Mouse (Mus musculus) embryonic facial prominence, embryonic 11.5 days (tissue): Measurements from ENCODE around the gene Kpnb1. TPM values are rescaled to one million over a fixed set of nuclear protein-coding genes. Genes with fewer than 3 reads are reported as not detected.
A peak's percentile ranks its signal among the peaks of the same experiment; 100 is the strongest.

Source experiments
- ATAC-seq: fragments of 200-750 bp; cut with Nextera tagmentation; replicated peaks from 2 replicates; pipeline ENCODE4 v1.8.0; 2017; ENCODE audit warnings: low read depth; ENCODE audit not compliant: insufficient number of reproducible peaks, low FRiP score, low TSS enrichment
- DNase-seq: peaks from one replicate; pipeline ENCODE4 v3.0.0-alpha.2; 2015; ENCODE audit warnings: low spot score
- H3K27ac ChIP-seq: fragments of 300-500 bp; sonication (generic); replicated peaks from 2 replicates; pipeline ENCODE4 v1.5.1; 2014; ENCODE audit warnings: mild to moderate bottlenecking, low read depth, low read length, control low read depth
- H3K27me3 ChIP-seq: fragments of 300-500 bp; sonication (generic); 2 replicates; pipeline ENCODE4 v1.6.1; 2014; ENCODE audit warnings: mild to moderate bottlenecking, low read length, moderate library complexity, mixed read lengths; ENCODE audit not compliant: control insufficient read depth, insufficient read depth
- H3K36me3 ChIP-seq: fragments of 300-500 bp; sonication (generic); replicated peaks from 2 replicates; pipeline ENCODE4 v1.6.1; 2014; ENCODE audit warnings: low read depth, mild to moderate bottlenecking, low read length, moderate library complexity, mixed read lengths; ENCODE audit not compliant: control insufficient read depth, insufficient read depth
- H3K4me1 ChIP-seq: fragments of 300-500 bp; sonication (generic); 2 replicates; pipeline ENCODE4 v1.6.1; 2014; ENCODE audit warnings: low read length, mixed read lengths; ENCODE audit not compliant: control insufficient read depth, insufficient read depth
- H3K4me2 ChIP-seq: fragments of 300-500 bp; sonication (generic); 2 replicates; pipeline ENCODE4 v1.6.1; 2014; ENCODE audit warnings: low read depth, mild to moderate bottlenecking, control low read depth, low read length, moderate library complexity
- H3K4me3 ChIP-seq: fragments of 300-500 bp; sonication (generic); 2 replicates; pipeline ENCODE4 v1.5.1; 2014; ENCODE audit warnings: low read depth, low read length, control low read depth
- H3K9ac ChIP-seq: fragments of 300-500 bp; sonication (generic); replicated peaks from 2 replicates; pipeline ENCODE4 v1.6.1; 2014; ENCODE audit warnings: mild to moderate bottlenecking, control low read depth, low read length
- H3K9me3 ChIP-seq: fragments of 300-500 bp; sonication (generic); replicated peaks from 2 replicates; pipeline ENCODE4 v1.6.1; 2016; ENCODE audit warnings: mild to moderate bottlenecking, low read length, inconsistent platforms, mixed read lengths; ENCODE audit not compliant: control insufficient read depth
- WGBS: fragments of 180-500 bp; shearing (Covaris S2); extraction: QIAGEN DNeasy Blood & Tissue Kit; methylation state at CpG from one replicate; pipeline ENCODE4 v1.1.7; 2014; 5-methylcytosine and 5-hydroxymethylcytosine counted together
- polyA plus RNA-seq: library from polyadenylated mRNA; unstranded; fragments of >200 nt; fragmentation: Nextera tagmentation; extraction: Ambion mirVana; gene quantifications from 2 replicates; pipeline ENCODE4 v1.2.1, GENCODE M21; 2014

The Kpnb1 gene
- polyA plus RNA-seq, 1 experiment from 2014 or later = 103 TPM

DNA sequence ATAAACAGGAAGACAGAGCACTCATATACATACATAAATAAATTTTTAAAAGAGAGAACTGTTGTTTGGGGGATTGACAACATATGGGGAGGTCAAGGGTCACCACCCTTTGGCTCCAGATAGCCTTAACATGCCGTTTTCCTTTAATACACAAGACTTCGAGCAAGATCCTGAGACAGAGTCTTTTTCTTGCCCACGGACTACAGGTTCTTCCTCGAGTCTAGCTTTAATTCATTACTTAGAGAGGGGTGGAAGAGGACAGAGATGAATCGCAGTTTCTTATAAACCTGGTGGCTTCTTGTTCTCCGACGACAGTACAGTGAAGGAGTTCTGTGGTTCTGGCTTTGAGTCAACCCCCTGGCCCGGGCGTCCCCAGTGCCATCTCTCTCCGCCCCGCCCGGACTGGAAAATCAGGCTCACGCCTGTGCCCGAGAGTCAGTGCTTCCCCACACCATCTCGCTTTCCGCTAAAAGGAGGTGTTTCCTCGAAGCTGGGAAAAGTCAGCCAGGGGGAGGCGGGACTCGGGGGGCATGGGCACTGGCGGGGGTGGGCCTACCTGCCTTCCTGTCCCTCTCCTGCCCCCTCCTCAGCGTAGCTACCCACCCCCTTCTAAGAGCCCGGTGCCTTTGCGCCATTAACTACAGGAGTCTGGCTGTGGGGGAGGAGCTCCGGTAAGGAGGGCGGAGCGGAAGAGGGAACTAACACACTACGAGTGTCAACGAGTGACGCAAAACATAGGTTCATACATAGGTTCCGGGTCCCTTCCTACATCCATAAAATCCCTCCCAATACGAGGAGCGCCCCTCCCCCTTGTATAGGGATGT is 60.8 kb downstream of the Kpnb1 start:
- no peak overlapping the region for H3K27ac ChIP-seq
- H3K9me3 ChIP-seq = no peaks in the 10 kb centered on the region
- H3K4me2 ChIP-seq = peak overlapping the region; percentile 72
- H3K27me3 ChIP-seq = no peaks in the 10 kb centered on the region; the same call in 1 of the 2 replicates
- ATAC-seq = 0 out of 2 replicates have a peak, but pooled peaks have one; percentile 52
- H3K4me3 ChIP-seq = peak overlapping the region; percentile 35
- H3K4me1 ChIP-seq = peaks cover 2% of the 10 kb centered on the region; the same call in 1 of the 2 replicates
- DNase-seq = peak; percentile 64
- H3K36me3 ChIP-seq = no peaks in the 10 kb centered on the region
- WGBS = 3% methylated on average over 32 of the region's 32 CpGs
- peak overlapping the region; percentile 43 for H3K9ac ChIP-seq

DNA sequence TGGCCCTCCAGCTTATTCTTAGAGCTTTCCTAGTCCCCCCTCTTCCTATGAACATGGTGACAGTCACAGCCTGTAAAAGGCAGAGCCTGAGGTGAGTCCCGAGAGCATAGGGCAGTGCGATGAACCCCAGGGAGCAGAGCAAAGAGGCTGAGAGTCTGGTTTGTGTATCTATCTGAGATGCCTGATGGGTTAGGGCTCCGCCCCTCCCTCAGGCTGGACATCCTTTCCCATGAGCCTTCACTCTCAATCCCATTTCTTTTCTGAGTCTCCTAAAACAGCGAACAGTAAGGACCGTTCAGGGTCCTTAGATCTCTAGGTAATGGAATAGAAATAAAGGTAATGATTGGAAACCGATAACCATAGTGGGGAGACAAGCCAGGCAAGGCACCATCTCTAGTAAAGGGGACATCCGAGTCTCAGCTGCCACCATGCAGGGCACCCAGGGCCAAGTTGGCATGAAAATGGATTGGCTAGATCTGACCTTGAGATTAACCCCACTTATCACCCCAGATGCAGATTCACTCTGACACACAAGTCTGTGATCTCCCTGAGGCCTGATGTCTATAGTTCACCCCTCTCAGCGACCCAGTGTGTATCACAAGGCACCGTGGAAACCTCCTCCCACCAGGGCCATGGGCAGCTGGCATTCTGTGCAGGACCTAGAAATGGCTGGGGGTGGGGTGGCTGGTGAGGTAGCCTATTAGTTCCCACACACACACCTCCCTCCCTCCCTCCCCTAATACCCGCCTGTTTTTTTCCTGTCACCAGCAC is 63.2 kb downstream of the Kpnb1 start:
- H3K27me3 ChIP-seq = no peaks in the 10 kb centered on the region; the same call in 1 of the 2 replicates
- no peak overlapping the region; the same call in 1 of the 2 replicates for H3K4me2 ChIP-seq
- no peak overlapping the region for H3K27ac ChIP-seq
- no peak overlapping the region for H3K4me3 ChIP-seq
- H3K36me3 ChIP-seq = no peaks in the 10 kb centered on the region
- 53% methylated on average over 10 of the region's 10 CpGs for WGBS
- H3K9me3 ChIP-seq = no peaks in the 10 kb centered on the region
- no peak for ATAC-seq
- no peak overlapping the region for H3K9ac ChIP-seq
- DNase-seq = no peak
- H3K4me1 ChIP-seq = peaks cover 5% of the 10 kb centered on the region

DNA sequence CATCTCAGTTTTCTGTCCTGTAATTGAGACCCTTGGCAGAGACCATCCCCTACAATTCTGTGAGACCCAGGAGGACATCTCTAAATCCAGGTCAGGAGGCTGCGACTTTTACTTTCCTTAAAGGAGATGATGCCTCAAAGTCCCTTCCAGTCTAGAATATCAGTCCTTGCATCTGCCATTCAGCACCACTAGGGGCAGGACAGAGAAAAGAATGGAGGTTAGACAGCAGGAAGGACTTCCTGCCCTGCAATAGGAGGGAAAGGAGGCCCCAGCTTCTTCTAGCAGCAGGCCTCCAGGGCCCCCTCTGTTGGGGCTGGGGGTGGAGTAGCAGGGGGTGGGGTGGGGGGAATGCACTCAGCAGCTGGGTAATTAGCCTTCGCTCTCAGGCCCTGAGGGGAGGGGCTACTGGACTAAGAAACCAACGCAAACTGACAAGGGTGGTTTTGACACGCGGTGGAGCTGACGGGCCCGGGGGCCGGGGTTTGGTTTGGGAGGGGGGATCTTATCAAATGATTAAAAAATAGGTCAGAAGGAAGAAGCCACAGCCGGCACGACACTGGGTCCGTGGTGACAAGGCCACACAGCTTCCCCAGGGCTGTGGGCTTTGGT is 64.3 kb downstream of the Kpnb1 start:
- Histone ChIP-seq H3K4me3 (no peak overlapping the region), H3K9ac (no peak overlapping the region), H3K4me1 (peaks cover 5% of the 10 kb centered on the region), H3K9me3 (no peaks in the 10 kb centered on the region), H3K27ac (no peak overlapping the region), H3K27me3 (peaks cover 1% of the 10 kb centered on the region), H3K4me2 (no peak overlapping the region), H3K36me3 (no peaks in the 10 kb centered on the region)
- DNase-seq (peak; percentile 45), ATAC-seq (no peak)
- WGBS = 15% methylated on average over 11 of the region's 11 CpGs

DNA sequence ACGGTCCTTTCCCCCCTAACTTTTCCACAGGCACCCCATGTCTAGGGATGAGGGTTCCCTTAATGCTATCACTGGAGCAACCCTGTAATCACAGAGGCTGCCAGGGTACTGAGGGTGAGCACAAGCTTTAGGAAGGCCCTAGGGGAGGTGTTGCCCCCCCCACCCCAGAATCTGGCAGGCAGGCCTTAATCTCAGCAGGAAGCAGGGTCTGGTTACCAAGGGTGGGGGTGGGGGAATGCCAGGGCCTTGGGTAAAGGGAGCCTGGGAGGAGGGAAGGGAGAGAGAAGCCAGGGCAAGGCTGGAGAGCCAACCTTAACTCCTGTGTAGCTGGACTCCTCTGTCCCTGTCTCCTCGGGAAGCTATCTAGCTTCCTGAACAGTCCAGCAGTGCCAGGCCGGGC is 67.0 kb downstream of the Kpnb1 start:
- Histone ChIP-seq H3K9ac (0 out of 2 replicates have a peak overlapping the region, but pooled peaks have one; percentile 9), H3K4me1 (peaks cover 5% of the 10 kb centered on the region), H3K27me3 (peaks cover 14% of the 10 kb centered on the region), H3K4me2 (no peak overlapping the region), H3K9me3 (no peaks in the 10 kb centered on the region), H3K27ac (no peak overlapping the region), H3K4me3 (no peak overlapping the region), H3K36me3 (no peaks in the 10 kb centered on the region)
- DNase-seq = no peak
- WGBS = 50% methylated on average over 3 of the region's 3 CpGs
- no peak for ATAC-seq

DNA sequence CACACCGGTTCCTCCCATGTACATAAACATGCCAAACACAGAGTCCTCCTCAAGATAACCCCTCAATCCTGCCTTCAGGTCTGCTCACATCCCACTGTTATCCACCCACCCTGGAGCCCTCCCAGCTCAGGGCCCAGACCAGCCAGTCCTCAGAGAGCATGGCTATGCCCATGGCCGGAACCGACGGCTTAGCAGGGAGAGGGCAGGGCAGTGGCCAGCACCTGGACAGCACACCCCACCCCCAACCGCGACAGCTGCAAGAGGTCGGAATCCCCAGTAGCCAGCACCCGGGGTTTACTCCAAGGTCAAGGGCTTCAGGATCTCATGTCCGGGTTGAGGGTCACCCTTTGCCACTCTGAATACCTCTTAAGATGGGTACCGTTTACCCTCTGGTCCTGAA is 67.5 kb downstream of the Kpnb1 start:
- Histone ChIP-seq H3K27me3 (peaks cover 18% of the 10 kb centered on the region), H3K4me3 (no peak overlapping the region), H3K9ac (0 out of 2 replicates have a peak overlapping the region, but pooled peaks have one; percentile 9), H3K9me3 (no peaks in the 10 kb centered on the region), H3K27ac (no peak overlapping the region), H3K36me3 (no peaks in the 10 kb centered on the region), H3K4me1 (peaks cover 7% of the 10 kb centered on the region), H3K4me2 (no peak overlapping the region)
- ATAC-seq (no peak), DNase-seq (no peak)
- 31% methylated on average over 10 of the region's 10 CpGs for WGBS

DNA sequence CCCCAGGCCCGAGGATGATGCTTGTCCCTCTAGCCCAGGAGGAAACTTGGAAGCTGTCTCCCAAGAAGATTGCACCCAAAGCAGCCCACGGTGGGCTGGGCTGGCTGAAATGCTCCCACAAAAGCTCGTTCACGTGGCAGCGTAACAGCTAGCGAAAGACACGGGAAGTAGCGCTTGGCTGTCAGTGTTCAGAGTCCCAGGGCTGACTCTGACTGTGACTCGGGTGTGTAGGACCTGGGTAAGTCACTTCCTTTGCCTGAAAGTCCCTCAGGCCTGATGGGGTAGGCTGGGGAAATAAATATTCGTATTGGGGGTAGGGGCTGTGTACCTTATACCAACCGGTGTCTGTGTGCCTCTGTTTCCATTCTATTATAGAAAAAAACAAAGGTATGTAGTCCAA is 71.9 kb downstream of the Kpnb1 start:
- H3K27ac ChIP-seq = no peak overlapping the region
- no peak for DNase-seq
- H3K27me3 ChIP-seq = peaks cover 45% of the 10 kb centered on the region
- WGBS = 5% methylated on average over 11 of the region's 11 CpGs
- peaks cover 12% of the 10 kb centered on the region for H3K4me1 ChIP-seq
- H3K9ac ChIP-seq = no peak overlapping the region
- H3K36me3 ChIP-seq = no peaks in the 10 kb centered on the region
- ATAC-seq = no peak
- H3K9me3 ChIP-seq = no peaks in the 10 kb centered on the region
- H3K4me2 ChIP-seq = no peak overlapping the region; the same call in 1 of the 2 replicates
- 0 out of 2 replicates have a peak overlapping the region, but pooled peaks have one; percentile 41 for H3K4me3 ChIP-seq

DNA sequence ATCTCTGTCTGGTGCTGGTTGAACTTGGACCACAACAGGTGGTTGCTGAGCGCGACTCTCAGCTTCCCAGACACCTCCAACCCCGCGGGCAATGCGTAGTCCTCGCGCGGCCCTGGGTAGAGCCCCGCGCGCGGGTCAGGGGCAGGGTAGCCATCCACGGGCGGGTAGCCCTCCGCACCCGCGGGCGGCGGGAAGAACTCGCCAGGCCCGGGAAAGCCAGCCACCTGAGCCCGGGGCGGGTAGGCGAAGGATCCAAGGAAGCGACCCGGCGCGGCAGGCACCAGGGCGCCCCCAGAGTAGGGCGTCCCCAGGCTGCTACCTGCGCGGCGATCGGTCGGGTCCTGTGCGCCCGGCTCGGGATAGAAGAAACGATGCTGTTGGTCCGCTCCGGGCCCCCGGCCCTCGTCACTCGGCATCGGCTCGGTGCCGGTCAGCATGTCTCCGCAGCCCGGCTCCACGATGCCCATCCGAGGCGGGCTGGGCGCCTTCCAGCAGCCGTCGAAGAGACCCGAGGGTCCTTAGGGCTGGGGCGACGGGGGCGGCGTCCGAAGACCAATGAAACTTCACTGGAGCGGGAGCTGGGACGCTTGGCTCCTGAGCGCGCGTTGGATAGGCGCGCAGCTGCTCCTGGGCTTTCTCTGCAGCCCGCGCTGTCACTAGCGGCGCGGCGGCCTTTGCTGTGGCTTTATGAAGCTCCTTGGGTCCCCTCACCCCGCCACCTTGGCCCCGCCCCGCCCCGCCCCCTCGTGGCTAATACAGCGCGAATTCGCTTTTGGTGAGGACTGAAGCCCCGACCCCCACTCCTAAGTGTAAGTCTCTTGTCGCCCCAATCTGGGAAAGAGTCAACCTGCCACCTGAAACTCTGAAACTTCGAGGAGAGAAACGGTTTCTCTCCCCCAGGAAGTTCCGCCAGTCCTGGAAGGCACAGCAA is 72.7 kb downstream of the Kpnb1 start, which contains the start of gene Tbx21:
Tbx21 (minus strand) TSS at position 661 of the 931 bp plus-strand sequence.
- under 1% methylated on average over 87 of the region's 87 CpGs for WGBS
- no peak within 1 kb of the TSS for H3K27ac ChIP-seq
- ATAC-seq = peak; percentile 41; the same call in 1 of the 2 replicates

More for the DNA sequence above, 72.7 kb downstream of the Kpnb1 start, which contains the start of gene Tbx21:
- Histone ChIP-seq H3K36me3 (no peaks in the 10 kb centered on the region), H3K9me3 (no peaks in the 10 kb centered on the region), H3K4me1 (peaks cover 9% of the 10 kb centered on the region), H3K4me3 (peak within 1 kb of the TSS; percentile 41), H3K27me3 (peaks cover 45% of the 10 kb centered on the region), H3K9ac (peak within 1 kb of the TSS; percentile 5; the same call in 1 of the 2 replicates), H3K4me2 (peak within 1 kb of the TSS; percentile 74)
- DNase-seq = peak; percentile 49
